Mouse (Mus musculus) lung, adult 2 months (tissue): ENCODE results near the gene Xaf1.

Source experiments
- CTCF ChIP-seq: fragments of 200-500 bp; IDR thresholded peaks from 2 replicates; pipeline ENCODE4 v1.5.1; 2011; ENCODE audit warnings: mild to moderate bottlenecking, low read length, control low read depth; ENCODE audit not compliant: insufficient read depth
- POLR2A ChIP-seq: fragments of 200-500 bp; IDR thresholded peaks from 2 replicates; pipeline ENCODE4 v1.6.1; 2011; ENCODE audit warnings: low read depth, mild to moderate bottlenecking, control low read depth, low read length, borderline replicate concordance; ENCODE audit errors: extremely low read depth

- TF ChIP-seq CTCF, result no peak
- TF ChIP-seq POLR2A, result no peak
Observed at GRCm38 (mm10) chr11:72283486-72284224, 17.8 kb upstream of the Xaf1 start.
